Mouse (Mus musculus) adrenal gland, postnatal 36 days (tissue): Measurements from ENCODE around the gene Stx8. TPM values are rescaled to one million over a fixed set of nuclear protein-coding genes. Genes with fewer than 3 reads are reported as not detected.

ENCODE experiments used
- DNase-seq, 2 experiments: peaks; one replicate each; pipeline ENCODE4 v3.0.0; 2021; ENCODE audit warnings: mixed read lengths in 1 of 2
- total RNA-seq, 2 experiments: library from RNA; stranded (reverse); gene quantifications; 2 replicates each; pipeline ENCODE4 v1.2.3; 2021

Stx8 gene
- total RNA-seq, 2 experiments from 2014 or later, result 31.4 to 34.7 TPM

DNA sequence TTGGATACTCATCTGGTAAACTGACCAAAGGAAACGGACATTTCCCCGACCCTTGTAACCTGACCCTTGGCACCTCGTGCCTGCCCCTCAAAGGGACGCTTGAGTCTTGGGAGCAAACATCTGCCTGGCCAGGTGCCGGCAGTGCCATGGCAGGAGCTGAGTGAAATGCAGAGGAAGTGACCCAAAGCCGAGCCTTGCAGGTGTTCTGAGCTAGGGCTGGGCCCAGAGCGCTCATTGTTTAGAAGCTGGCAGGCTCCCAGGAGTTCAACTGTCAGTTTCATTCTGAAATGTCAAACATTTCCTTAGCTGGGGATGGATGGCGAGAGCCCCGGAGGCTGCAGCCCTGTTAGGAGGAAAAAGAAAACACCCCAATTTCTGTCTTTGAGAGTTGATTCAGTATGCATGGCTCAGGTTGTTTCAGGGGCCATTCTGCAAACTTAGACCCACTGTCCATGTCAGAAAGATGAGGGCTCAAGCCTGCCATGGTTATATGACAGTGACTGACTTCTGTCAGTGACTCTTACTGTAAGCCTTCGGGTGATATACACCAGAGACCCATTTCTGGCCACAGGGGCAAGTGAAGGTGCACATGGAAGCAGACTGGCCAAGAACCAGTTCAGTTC lies 233.9 kb downstream of the Stx8 start:
- no peak for DNase-seq

DNA sequence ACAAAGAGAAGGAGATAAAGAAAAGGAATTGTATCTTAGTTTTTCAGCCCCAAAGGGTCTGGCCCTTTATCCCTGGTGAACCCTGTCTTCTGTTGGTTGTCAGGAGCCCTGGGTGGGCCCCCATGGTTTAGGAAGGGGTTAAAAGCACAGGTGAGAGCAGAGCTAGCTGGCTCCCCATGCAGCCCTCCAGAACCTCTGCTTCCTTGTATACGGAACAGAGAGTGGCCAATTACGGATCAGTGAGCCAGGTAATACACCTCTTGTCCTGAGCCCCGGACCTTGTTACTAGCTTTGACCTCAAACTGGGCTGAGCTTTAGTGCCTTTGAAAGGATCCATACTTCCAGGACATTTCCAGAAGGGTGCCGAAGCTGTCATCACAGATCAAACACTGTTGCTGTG lies 234.5 kb downstream of the Stx8 start:
- no peak for DNase-seq

DNA sequence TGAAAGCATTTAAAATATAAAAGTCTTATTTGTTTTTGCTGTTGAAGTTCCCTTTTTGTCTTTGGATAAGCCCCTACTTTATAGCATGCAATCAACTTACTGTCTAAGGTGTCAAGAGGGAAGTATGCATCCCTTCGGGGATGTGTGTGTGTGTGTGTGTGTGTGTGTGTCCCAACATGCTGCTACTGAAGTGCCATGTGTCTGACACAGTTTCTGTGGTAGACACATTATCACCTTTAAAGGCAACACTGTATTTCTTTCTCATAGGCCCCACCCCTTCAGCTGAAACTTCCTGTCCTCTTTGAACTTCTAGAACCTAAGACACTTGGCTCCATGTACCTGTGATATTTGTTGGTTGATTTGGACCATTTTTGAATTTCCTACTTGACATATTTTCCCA lies 235.1 kb downstream of the Stx8 start:
- DNase-seq, result no peak

DNA sequence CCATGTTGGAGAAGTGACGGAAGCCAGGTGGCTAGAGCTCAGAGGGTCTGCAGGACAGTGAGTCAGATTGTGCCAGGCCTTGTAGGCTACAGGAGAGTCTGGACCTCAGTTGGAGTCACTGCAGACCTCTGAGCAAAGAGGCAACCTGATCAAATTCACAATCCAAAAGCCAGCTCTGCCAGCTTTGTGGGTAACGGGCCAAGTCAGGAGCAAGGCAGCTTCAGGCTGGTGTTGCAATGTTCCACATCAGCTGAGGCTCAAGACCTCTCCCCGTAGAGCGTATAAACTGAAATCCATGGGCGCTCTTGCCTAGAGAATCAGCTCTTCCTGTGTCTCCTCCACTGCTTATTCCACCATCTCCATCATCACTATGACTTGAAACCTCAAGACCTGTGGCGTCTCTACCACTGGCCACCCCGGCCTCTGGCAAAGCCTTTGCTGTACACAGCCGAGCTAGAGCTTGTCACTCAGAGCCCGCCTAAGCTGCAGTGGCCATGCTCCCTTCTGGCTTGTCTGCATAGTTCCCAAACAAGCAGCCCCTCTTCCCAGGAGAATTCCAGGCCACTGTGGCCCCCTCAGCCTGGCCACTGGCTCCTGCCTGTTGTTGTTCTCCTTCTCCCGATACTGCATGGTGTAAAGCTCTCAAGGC lies 235.9 kb downstream of the Stx8 start:
- DNase-seq, result peak in 1 of 2 experiments; percentile 27

DNA sequence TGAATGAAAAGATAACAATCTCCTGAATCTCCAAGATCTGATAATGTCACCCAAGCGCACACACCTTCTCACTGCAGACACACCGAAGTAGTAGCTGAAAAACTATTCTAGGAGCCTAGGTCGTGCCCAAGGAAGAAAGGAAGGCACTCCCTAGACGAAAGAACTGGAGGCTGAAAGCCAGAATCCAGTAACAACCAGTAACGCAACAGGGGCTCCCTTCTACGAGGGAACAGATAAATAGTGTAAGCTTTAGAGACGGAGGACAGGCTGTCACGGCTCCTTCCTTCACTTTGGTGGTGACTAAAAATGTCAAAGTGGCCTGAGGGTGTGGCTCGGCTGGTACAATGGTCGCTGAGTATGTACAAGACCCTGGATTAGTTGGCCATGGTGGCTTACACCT lies 236.6 kb downstream of the Stx8 start:
- DNase-seq, result no peak

DNA sequence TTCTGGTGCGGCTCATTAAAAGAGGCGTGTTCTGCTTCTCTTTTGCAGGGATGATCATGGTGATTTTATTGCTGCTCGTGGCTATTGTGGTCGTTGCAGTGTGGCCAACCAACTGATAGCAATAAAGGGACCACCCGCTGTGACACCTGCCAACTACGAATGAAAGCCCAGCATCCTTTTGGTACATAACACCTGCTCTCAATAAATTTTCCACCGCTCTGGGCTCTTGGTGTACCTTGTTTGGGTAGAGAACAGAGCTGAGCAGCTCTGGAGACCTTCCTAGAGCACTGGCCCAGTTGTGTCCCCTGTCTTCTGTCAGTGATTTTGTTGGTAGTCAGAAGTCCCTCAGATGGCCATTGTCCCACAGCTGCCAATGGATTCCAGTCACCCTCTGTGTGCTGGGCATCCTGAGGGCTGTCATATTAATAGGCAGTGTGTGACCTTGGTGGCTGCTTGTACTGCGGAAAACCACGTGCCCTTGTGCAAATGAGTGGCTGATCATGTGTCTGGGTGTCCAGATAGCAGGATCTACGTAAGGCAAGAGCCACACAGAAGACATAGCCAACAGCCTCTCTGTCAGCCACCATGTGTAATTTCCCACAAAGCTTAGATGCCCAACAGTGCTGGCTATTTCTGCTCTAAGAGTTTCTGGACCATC lies 237.8 kb downstream of the Stx8 start:
- DNase-seq, result no peak

DNA sequence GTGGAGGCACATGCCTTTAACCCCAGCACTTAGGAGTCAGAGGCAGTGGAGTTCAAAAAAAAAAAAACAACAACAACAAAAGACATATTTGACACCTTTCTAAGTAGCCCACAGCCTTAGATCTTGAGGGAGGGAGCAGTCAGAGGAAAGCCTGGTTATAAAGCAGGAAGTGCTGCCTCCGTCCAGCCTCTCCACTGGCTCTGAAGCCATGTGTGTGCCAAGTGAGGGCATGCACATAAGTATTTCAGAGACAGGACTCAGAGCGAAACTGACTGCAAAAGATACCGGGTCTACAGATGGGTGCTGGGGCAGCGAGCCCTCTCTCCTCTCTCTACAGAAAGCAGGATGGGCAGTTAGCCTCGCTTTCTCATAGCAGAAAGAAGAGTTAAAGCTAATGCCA lies 238.4 kb downstream of the Stx8 start:
- DNase-seq, result no peak

DNA sequence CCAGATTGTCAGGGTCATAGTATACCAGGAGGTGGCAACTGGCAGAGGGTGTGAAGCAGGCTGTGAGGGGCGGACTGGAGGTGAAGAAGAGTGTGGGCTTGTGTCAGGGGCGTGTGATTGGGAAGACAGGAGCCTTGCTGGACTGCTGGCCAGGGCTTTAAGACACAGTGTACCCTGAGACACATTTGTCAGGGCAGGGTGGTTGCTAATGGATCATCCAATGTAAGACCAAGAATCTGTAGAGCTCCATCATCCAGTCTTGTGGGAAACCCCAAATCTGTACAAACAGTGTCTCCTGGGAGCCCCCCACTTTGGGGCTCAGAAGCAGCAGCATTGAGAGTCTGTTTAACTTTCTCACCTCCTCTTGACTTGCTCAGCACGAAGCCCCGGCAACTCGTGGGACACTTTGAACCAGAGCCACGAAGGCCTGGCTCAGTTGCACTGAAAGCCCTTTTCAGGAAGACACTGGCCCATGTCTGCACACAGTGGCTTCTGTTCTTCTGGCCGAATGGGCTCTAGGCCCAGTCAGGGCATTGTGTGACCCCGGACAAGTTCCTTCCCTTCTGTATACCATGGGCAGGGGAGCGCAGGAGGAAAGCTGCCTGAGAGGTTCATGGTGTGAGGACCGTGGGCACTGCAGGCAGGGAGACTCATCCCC lies 239.7 kb downstream of the Stx8 start:
- DNase-seq, result no peak

DNA sequence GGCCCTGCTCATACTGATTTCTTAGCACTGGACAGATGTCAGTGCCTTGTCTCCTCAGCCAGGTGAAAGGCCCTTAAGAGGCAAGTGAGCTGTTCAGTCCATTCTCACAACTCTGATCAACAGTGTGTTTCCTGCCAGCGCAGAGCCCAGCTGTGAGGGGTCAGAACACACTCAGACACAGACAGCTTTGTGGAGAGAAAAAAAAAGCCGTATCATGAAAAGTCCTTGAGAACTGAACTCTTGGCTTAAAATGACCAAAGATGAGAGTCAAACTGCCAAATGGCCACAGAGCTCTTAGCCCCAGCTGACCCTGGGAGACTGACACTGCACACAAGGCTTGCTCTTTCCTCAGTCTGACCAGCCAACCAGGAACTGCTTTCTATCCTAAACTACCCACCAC lies 242.0 kb downstream of the Stx8 start:
- DNase-seq, result no peak

DNA sequence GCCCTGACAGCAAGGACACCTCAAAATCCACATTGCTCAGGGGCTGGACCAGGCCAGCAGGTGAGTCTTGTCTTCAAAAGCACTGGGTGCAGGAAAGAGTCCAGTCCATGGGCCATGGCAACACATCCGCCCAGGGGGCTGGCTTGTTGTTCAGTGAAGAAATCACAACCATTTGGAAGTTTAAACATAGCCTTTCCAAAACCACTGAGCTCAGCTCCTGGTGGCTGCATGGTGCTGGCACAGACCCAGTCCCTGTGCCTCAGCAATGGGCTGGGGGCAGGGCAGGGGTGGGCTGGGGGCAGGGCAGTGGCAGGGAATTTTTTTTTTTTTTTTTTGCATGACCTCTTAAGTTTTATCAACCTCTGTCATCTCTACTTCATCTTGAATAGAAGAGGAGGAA lies 242.6 kb downstream of the Stx8 start:
- peak in 1 of 2 experiments; percentile 17 for DNase-seq

DNA sequence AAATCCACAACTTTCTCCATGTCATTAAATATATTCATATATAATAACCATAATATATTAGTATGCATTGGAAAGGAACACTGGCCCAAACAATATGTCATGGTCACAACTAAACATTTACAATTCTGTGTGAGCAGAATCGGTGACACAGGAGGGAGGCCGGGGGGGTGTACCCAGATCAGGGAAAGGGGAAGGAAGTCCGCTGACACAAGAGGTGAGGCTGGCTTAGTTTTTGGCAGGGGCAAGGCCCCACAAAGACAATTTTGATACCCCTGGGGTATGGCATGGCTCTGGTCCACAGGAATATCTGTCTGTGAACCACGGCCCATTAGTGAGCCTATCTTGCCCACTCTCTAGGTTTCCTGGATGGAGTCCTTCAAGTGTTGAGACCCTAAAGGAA lies 243.5 kb downstream of the Stx8 start:
- no peak for DNase-seq

DNA sequence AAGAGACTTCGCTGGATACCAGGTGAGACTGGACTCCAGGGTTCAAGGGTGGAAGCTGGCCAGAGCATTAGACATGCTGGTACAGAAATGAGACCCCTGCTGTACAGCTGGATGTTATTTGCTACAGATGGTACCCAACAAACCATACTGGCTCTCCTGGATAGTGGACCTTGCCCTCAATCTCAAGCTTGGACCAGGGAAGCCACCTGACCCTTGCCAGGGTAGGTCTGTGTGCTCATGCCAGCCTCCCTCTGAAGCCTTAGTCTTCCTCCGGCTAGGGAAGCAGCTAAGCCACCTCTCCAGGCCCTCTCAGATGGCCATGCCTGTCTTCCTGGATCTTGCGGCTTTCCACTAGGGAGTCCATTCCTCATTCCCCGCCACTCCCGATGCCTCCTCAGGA lies 244.7 kb downstream of the Stx8 start:
- no peak for DNase-seq

DNA sequence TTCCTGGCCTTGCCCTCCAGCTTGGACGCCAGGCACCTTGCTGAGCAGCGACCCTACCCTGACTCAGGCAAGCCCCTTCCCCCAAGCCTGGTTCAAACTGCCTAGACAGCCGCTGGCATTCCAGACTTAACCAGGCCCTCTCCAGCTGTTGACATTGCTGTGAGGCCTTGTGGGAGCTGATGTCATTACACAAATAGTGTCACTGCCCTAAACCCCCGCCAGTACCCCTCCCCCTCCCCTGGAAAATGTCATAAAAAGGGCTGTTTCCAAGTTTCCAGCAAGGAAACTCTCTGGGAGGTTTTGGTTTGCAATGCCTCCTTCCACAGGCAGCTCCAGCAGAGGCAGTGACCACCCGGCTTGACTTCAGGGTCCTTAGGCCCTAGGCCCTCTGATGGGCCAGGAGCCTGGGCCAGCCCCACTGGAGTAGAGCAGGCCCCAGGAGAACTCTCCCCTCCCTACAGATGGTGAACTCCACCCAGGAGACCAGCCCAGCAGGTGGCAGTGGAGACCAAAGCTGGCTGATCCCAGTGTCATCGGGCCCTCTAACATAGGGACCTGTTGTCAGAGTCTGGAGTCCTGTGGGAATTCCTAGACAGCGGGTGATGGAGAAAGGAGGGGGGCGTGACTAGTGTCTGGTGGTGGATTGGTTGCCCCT lies 246.1 kb downstream of the Stx8 start:
- DNase-seq, result peak; percentile 55 to 57

DNA sequence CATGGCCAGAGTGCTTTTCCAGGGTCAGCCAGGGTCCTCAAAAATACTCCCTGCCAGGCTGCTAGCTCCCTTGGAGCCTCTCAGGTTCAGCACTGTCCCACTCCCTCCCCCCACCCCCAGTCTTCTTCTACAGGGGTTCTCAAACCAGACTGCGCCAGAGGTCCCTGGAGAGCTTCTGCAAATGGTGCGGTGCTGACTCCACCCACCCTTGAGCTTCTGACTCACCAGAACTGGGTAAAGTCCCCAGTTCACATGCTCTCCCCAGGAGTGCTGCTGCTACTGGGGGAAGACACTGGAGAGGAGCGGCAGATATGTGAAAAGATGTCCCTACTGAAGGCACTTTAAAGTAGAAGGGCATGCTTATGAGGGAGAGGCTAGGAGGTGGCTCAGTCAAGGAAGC lies 247.9 kb downstream of the Stx8 start:
- DNase-seq, result no peak

DNA sequence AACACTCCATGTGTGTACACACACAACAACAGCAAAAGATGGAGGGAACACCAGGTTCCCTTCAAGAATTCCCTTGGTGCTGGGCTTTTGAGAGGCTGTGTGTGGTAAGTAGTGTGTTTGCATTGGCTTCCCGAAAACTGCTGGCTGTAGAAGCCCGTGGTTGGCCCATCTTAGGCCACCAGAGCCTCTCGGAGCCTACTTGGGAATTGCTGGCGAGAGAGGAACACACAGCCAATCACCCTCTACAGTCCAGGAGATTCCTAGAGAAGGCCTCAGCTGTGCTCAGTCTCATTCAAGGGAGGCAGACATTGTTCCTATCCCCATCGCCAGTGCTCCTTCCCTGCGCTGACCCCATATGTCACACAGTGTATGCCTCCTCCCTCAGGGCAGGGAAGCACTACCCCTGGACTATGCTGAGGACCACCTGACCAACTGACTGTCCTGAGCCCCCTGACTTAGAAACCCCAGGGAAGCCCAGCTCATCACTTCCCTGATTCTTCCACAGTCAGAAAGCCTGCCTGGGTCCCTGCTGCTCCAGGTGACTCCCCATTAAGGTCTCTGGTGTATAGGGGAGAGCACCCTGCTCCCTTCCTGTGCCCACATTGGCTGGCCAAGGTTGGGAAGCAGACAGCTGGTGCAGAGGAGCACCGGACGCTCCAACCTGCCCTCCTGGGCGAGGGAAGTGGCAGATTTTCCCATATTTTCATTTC lies 248.7 kb downstream of the Stx8 start:
- DNase-seq, result no peak

DNA sequence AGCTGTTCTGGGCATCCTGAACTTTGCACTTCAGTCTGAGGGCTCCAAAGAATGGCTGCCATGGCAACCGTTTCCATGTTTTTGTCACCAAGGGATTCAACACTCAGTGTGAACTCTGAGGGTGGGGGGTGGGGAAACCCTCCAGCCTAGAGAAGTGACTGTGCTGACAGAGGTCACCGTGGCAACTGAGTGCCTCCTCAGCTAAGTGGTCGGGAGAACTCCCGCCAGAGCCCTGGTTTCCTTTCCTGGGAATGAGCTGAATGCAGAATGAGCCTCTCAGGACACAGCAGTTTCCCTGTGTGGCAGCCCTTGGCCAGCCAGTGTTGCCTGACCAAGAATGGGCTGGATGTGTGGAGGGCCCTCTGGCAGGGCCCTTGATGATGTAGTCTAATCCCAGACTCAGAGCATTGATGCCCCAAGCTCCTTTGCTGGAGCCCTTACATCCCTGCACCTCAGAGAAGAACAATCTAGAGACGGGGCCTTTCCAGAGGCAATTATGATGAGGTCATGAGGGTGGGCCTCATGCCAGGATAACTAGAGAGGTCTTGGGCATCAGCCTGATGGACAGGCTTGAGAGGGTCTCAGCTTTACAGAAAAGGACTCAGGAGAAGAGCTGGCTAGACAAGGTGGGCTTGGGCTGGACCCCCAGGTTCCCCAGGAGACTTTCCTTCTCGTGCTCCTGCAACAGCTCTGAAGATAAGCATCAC lies 249.4 kb downstream of the Stx8 start:
- no peak for DNase-seq

DNA sequence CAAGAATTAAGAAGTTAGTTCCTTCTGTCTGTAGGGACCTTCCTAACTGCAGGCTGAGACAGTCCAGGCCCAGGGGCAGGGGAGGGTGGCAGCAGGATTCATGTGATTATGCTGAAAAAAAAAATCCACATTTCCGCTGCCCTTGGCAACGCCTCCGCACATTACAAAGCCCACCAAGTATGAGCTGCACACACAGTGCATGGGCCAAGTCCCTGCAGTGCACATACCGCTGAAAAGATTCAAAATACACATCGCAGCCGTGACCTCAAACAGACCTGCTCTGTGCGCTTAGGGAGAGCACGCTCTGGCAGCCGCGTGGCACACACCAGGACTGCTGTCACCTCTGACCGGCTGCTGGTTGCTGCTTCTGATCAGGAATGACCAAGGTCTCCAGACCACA lies 250.0 kb downstream of the Stx8 start:
- DNase-seq, result no peak

DNA sequence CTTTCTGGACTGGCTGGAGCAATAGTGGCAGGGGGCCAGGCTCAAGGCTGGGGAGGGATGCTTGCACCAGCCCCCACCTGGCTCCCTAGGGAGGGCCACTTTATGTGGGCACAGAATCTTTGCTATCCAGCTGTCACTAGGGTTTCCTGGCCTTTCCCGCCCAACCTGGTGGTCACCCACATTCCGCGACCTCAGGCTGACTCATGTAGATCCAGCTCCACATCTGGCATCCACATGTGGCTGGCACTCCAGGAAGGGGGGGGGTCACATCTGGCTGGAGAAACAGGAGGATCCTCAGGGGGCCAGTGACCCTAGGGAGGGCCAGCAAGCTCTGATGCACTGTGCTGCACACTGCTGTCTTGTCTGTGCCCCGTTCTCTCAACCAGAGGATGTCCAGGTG lies 254.7 kb downstream of the Stx8 start:
- DNase-seq, result no peak

DNA sequence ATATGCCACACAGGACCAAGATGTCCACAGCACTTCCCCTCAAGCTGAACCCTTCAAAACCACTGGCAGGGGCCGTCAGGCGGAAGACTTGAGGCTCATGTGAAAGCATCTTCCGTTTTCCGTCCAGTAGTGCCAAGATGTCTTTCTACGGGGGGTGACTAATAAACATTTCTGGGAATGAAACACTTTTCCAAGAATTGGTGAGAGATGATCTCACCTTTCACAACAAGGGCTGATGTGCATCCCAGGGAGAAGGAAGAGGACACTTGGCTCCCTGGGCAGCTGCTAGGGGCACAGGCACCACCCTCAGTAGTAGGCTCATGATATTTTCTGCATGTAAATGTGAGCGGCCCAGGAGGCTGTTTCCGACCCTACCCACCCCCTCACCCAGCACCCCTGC lies 256.2 kb downstream of the Stx8 start:
- no peak for DNase-seq

DNA sequence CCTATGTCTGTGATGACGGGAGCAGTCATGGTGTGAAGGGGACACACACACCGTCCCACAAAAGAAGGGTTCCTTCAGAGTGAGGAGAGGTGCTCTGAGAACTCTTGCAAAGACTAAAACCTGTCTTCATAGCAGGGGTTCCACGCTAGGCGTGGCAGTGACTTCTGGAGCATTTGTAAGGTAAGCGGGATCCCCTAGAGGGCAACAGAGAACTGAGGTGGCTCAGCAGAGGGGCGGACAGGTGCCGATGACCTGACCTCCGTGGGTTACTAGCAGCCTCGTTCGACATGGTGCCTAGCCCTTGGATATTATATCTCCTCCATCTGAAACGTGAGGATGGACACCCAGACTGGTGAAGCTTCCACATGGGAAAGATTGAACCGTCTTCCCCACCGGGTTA lies 257.1 kb downstream of the Stx8 start:
- DNase-seq, result no peak

DNA sequence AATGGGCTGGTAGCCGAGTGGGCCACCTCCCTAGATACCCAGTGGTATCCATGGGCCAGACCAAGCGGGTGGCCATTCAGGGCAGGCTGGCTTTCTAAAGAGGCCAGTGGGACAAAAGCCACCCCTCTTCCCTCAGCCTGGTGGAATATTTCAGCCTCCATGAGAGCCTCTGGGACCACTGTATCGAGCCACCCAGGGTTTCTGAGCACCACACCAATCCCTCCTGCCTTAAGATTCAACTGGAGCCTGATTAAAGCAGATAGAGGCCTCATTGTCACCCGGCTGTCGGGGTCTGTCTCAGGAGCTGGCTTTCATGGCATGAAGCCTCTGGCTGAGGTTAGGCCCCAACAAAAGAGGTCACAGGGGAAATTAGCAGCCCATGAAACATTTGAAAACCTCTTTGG lies 260.7 kb downstream of the Stx8 start:
- no peak for DNase-seq

DNA sequence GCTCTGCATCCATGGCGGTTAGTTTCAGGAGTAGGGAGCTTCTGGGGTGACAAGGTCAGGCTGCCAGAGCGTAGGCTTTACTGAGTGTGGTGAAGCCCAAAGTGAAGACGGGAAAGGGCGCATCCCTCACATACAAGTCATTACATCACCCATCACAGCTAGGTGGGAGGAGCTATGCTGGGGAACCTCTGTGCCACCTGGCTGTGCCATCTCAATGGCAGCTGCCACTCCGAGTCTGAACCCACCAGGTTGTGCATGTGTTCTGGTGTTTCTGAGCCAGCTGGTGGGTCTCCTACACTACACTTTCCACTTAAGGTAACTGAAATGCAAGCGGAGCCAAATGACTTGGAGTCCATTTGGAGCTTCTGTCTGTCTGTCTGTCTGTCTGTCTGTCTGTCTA lies 261.8 kb downstream of the Stx8 start:
- DNase-seq, result no peak
